Mouse (Mus musculus) megakaryocyte, embryonic 14.5 days (primary cell): ENCODE measurements around the gene Armcx6.

ENCODE experiments used
- FLI1 ChIP-seq: IDR thresholded peaks from 2 replicates; pipeline ENCODE4 v1.6.1; 2012; ENCODE audit warnings: low read length, inconsistent platforms, mixed read lengths
- GATA1 ChIP-seq: IDR thresholded peaks from 3 replicates; pipeline ENCODE4 v1.6.1; 2012; ENCODE audit warnings: mixed read lengths, low read length, inconsistent platforms, borderline replicate concordance

- TF ChIP-seq GATA1 (no peak), FLI1 (no peak)
These were observed 13.4 kb downstream of the Armcx6 start for GRCm38 (mm10) chrX:134737796-134738195.
